Comparison of ENCODE assay signal across 8 mouse cellular contexts in the genomic region with DNA sequence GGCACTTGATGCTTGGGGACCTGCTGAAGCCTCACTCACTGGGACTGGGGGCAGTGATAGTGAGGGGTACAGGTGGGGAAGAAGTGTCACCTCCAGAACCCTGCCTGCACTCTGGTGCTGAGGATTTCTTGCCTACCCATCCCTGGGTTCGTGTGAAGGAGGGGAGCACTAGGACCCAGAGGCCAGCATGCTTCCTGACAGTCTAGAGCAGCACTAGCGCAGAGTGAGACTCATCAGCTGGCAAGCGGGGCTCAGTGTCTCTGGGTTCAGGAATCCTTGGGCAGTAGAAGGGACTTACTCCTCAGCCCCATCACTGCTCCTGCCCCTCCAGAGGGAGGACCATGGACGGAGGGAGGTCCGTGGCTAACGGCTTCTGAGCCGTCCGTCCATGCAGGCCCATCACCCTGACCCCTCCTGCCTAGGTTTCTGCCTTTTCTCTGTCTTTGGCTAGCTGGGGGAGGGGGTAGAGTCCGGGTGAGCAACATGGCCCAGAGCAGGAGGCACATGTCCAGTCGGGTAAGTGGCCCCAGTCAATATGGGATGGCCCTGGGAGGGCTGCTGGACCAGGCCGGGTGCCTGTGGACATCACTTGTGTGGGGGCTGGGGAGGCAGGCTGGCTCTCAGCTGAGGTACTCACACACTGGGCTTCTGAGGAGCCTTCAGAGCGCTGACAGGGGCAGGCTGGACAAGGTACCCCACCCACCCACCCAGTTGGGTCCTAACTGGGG. TPM values are rescaled to one million over a fixed set of nuclear protein-coding genes. Genes with fewer than 3 reads are reported as not detected.
DNase-seq lines count a peak whose midpoint lies in the region; ATAC-seq and TF ChIP-seq lines count a peak whose summit lies in the region.

No protein-coding gene starts in this region.

- no peaks in the 10 kb centered on the region for H3K27me3 ChIP-seq in forebrain, embryonic 15.5 days
- H3K27me3 ChIP-seq in midbrain, embryonic 12.5 days: no peaks in the 10 kb centered on the region

- H3K9ac ChIP-seq in forebrain, embryonic 15.5 days (replicated peaks): peak overlapping the region; percentile 58
- H3K9ac ChIP-seq in midbrain, embryonic 12.5 days (replicated peaks): peak overlapping the region; percentile 63

- TF ChIP-seq CTCF in gastrocnemius, adult 2 months (IDR thresholded peaks at IDR 0.05): no peak
- TF ChIP-seq CTCF in layer of hippocampus, adult 2 months (conservative IDR thresholded peaks at IDR 0.05): no peak

- peak overlapping the region; percentile 43 for H3K27ac ChIP-seq in gastrocnemius, adult 2 months
- H3K27ac ChIP-seq in forebrain, embryonic 15.5 days (replicated peaks): no peak overlapping the region
- H3K27ac ChIP-seq in layer of hippocampus, adult 2 months: peak overlapping the region; percentile 90
- peak overlapping the region; percentile 35; the same call in 1 of the 2 replicates for H3K27ac ChIP-seq in midbrain, embryonic 12.5 days (replicated peaks)

- no peaks in the 10 kb centered on the region for H3K9me3 ChIP-seq in forebrain, embryonic 15.5 days
- no peaks in the 10 kb centered on the region for H3K9me3 ChIP-seq in midbrain, embryonic 12.5 days

- peaks cover 17% of the 10 kb centered on the region for H3K36me3 ChIP-seq in forebrain, embryonic 15.5 days
- H3K36me3 ChIP-seq in midbrain, embryonic 12.5 days: peaks cover 19% of the 10 kb centered on the region

- intact Hi-C loops in gastrocnemius, adult 2 months (cut with DNase I): no loop called here

- H3K4me1 ChIP-seq in forebrain, embryonic 15.5 days: peaks cover 16% of the 10 kb centered on the region
- H3K4me1 ChIP-seq in midbrain, embryonic 12.5 days: peaks cover 20% of the 10 kb centered on the region

- H3K4me3 ChIP-seq in gastrocnemius, adult 2 months: peak overlapping the region; percentile 61
- peak overlapping the region; percentile 45 for H3K4me3 ChIP-seq in forebrain, embryonic 15.5 days
- peak overlapping the region; percentile 60 for H3K4me3 ChIP-seq in layer of hippocampus, adult 2 months
- H3K4me3 ChIP-seq in midbrain, embryonic 12.5 days: peak overlapping the region; percentile 42

- WGBS in forebrain, embryonic 15.5 days: 12% methylated on average over 12 of the region's 12 CpGs
- 14% methylated on average over 12 of the region's 12 CpGs for WGBS in midbrain, embryonic 12.5 days

- peak; percentile 46 for DNase-seq in gastrocnemius, adult 2 months
- DNase-seq in gastrocnemius, postnatal 10 days: no peak
- DNase-seq in cerebellum, adult 11 months: peak; percentile 62
- DNase-seq in layer of hippocampus, adult 2 months (ENCODE audit: low spot score in 2 of 2): peak; percentile 68 to 84

- ATAC-seq in forebrain, embryonic 15.5 days (replicated peaks): peak; percentile 82
- peak; percentile 83 for ATAC-seq in midbrain, embryonic 12.5 days (ENCODE audit: low FRiP score, low read depth)
- ATAC-seq in megakaryocyte-erythroid progenitor cell, adult 5-6 weeks (replicated peaks; ENCODE audit: low FRiP score, low TSS enrichment, poor library complexity, severe bottlenecking): no peak
- ATAC-seq in activated CD4-positive, CD25-positive, alpha-beta regulatory T cell, adult 4 months: no peak

- H3K4me2 ChIP-seq in forebrain, embryonic 15.5 days (replicated peaks): peak overlapping the region; percentile 55
- H3K4me2 ChIP-seq in midbrain, embryonic 12.5 days (replicated peaks): peak overlapping the region; percentile 60

RNA-seq across cellular contexts. Expression of a gene that starts 13.8 kb away (rescaled TPM):
- total RNA-seq in gastrocnemius, adult 2 months (2021): 100 to 1,000 TPM; 129 to 139 TPM
- total RNA-seq in gastrocnemius, postnatal 10 days (2021): 100 to 1,000 TPM; 126 to 132 TPM
- 143 and 147 TPM in 2 replicates for polyA plus RNA-seq in forebrain, embryonic 15.5 days (2015; fragmentation: Nextera tagmentation; extraction: Ambion mirVana)
- 100 to 1,000 TPM; 400 to 422 TPM for total RNA-seq in layer of hippocampus, adult 2 months (2021)
- polyA plus RNA-seq in midbrain, embryonic 12.5 days (2016; fragmentation: Nextera tagmentation; extraction: Ambion mirVana): 148 and 156 TPM in 2 replicates
- total RNA-seq in megakaryocyte-erythroid progenitor cell, adult 5-6 weeks (2014; fragmentation: Nextera tagmentation): 45.8 and 68.1 TPM in 2 replicates
- total RNA-seq in megakaryocyte-erythroid progenitor cell, adult 5-6 weeks (2017): 30.5 and 42.4 TPM in 2 replicates
- 10 to 100 TPM; 12.7 to 24.6 TPM for polyA plus RNA-seq in activated CD4-positive, CD25-positive, alpha-beta regulatory T cell, adult 4 months (2017; shearing (Covaris generic))

RNA-seq across cellular contexts. Expression of a gene that starts 23.4 kb away (rescaled TPM):
- under 1 TPM in 1 of 2 experiments, not detected in 1; 0.11 TPM for total RNA-seq in gastrocnemius, adult 2 months (2021)
- total RNA-seq in gastrocnemius, postnatal 10 days (2021): under 1 TPM in 1 of 2 experiments, not detected in 1; 0.23 TPM
- 5.2 and 6.9 TPM in 2 replicates for polyA plus RNA-seq in forebrain, embryonic 15.5 days (2015; fragmentation: Nextera tagmentation; extraction: Ambion mirVana)
- total RNA-seq in layer of hippocampus, adult 2 months (2021): 10 to 100 TPM; 21.8 to 21.9 TPM
- 2.6 and 2.7 TPM in 2 replicates for polyA plus RNA-seq in midbrain, embryonic 12.5 days (2016; fragmentation: Nextera tagmentation; extraction: Ambion mirVana)
- 0.52 TPM in 1 of 2 replicates, not detected in the other for total RNA-seq in megakaryocyte-erythroid progenitor cell, adult 5-6 weeks (2014; fragmentation: Nextera tagmentation)
- total RNA-seq in megakaryocyte-erythroid progenitor cell, adult 5-6 weeks (2017): not detected in 2 replicates
- not detected for polyA plus RNA-seq in activated CD4-positive, CD25-positive, alpha-beta regulatory T cell, adult 4 months (2017; shearing (Covaris generic))

RNA-seq across cellular contexts. Expression of a gene that starts 23.4 kb away (rescaled TPM):
- total RNA-seq in gastrocnemius, adult 2 months (2021): 1 to 10 TPM in 1 of 2 experiments, under 1 TPM in 1; 0.84 to 1.1 TPM
- total RNA-seq in gastrocnemius, postnatal 10 days (2021): 1 to 10 TPM in 1 of 2 experiments, under 1 TPM in 1; 0.43 to 1.4 TPM
- 18.3 and 18.6 TPM in 2 replicates for polyA plus RNA-seq in forebrain, embryonic 15.5 days (2015; fragmentation: Nextera tagmentation; extraction: Ambion mirVana)
- 10 to 100 TPM; 25.0 to 32.0 TPM for total RNA-seq in layer of hippocampus, adult 2 months (2021)
- 11.2 and 13.3 TPM in 2 replicates for polyA plus RNA-seq in midbrain, embryonic 12.5 days (2016; fragmentation: Nextera tagmentation; extraction: Ambion mirVana)
- total RNA-seq in megakaryocyte-erythroid progenitor cell, adult 5-6 weeks (2014; fragmentation: Nextera tagmentation): 4.5 TPM in 1 of 2 replicates, not detected in the other
- not detected in 2 replicates for total RNA-seq in megakaryocyte-erythroid progenitor cell, adult 5-6 weeks (2017)
- polyA plus RNA-seq in activated CD4-positive, CD25-positive, alpha-beta regulatory T cell, adult 4 months (2017; shearing (Covaris generic)): under 1 TPM in 1 of 2 experiments, not detected in 1; 0.73 TPM

RNA-seq across cellular contexts. Expression of a gene that starts 40.1 kb away (rescaled TPM):
- not detected for total RNA-seq in gastrocnemius, adult 2 months (2021)
- total RNA-seq in gastrocnemius, postnatal 10 days (2021): under 1 TPM in 1 of 2 experiments, not detected in 1; 0.05 TPM
- polyA plus RNA-seq in forebrain, embryonic 15.5 days (2015; fragmentation: Nextera tagmentation; extraction: Ambion mirVana): 0.46 and 0.85 TPM in 2 replicates
- under 1 TPM; 0.44 to 0.98 TPM for total RNA-seq in layer of hippocampus, adult 2 months (2021)
- 0.52 and 0.62 TPM in 2 replicates for polyA plus RNA-seq in midbrain, embryonic 12.5 days (2016; fragmentation: Nextera tagmentation; extraction: Ambion mirVana)
- not detected in 2 replicates for total RNA-seq in megakaryocyte-erythroid progenitor cell, adult 5-6 weeks (2014; fragmentation: Nextera tagmentation)
- total RNA-seq in megakaryocyte-erythroid progenitor cell, adult 5-6 weeks (2017): 0.91 TPM in 1 of 2 replicates, not detected in the other
- polyA plus RNA-seq in activated CD4-positive, CD25-positive, alpha-beta regulatory T cell, adult 4 months (2017; shearing (Covaris generic)): under 1 TPM; 0.48 to 0.76 TPM

RNA-seq across cellular contexts. Expression of a gene that starts 44.3 kb away (rescaled TPM):
- 10 to 100 TPM; 12.2 to 15.3 TPM for total RNA-seq in gastrocnemius, adult 2 months (2021)
- 10 to 100 TPM; 22.3 to 24.5 TPM for total RNA-seq in gastrocnemius, postnatal 10 days (2021)
- 6.1 and 7.0 TPM in 2 replicates for polyA plus RNA-seq in forebrain, embryonic 15.5 days (2015; fragmentation: Nextera tagmentation; extraction: Ambion mirVana)
- total RNA-seq in layer of hippocampus, adult 2 months (2021): 10 to 100 TPM; 80.0 to 84.0 TPM
- polyA plus RNA-seq in midbrain, embryonic 12.5 days (2016; fragmentation: Nextera tagmentation; extraction: Ambion mirVana): 31.9 and 39.5 TPM in 2 replicates
- total RNA-seq in megakaryocyte-erythroid progenitor cell, adult 5-6 weeks (2014; fragmentation: Nextera tagmentation): 0.49 TPM in 1 of 2 replicates, not detected in the other
- 0.42 TPM in 1 of 2 replicates, not detected in the other for total RNA-seq in megakaryocyte-erythroid progenitor cell, adult 5-6 weeks (2017)
- not detected for polyA plus RNA-seq in activated CD4-positive, CD25-positive, alpha-beta regulatory T cell, adult 4 months (2017; shearing (Covaris generic))

Comparison
In these comparisons a context has a peak if more than half of its experiments do, and no peak if none do; other contexts are left out.
1. ATAC-seq: peak in forebrain, embryonic 15.5 days (single experiment) and midbrain, embryonic 12.5 days (single experiment); none in megakaryocyte-erythroid progenitor cell, adult 5-6 weeks (single experiment) and activated CD4-positive, CD25-positive, alpha-beta regulatory T cell, adult 4 months (single experiment).
2. RNA of a gene that starts 23.4 kb away (total RNA-seq): 21.8 to 21.9 TPM in layer of hippocampus, adult 2 months; 0.52 TPM in megakaryocyte-erythroid progenitor cell, adult 5-6 weeks, 0.23 TPM in gastrocnemius, postnatal 10 days and 0.11 TPM in gastrocnemius, adult 2 months; every median in the first group is over 10 times any median in the second.
3. RNA of a gene that starts 23.4 kb away (total RNA-seq): 25.0 to 32.0 TPM in layer of hippocampus, adult 2 months; 4.5 TPM in megakaryocyte-erythroid progenitor cell, adult 5-6 weeks, 0.43 to 1.4 TPM in gastrocnemius, postnatal 10 days and 0.84 to 1.1 TPM in gastrocnemius, adult 2 months; every median in the first group is over 4 times any median in the second.
4. Peak in every context shown above with its lines, with median percentiles within 50 percentile points of each other: H3K4me3 ChIP-seq.